Mouse (Mus musculus) cerebellum, adult 2 months (tissue): ENCODE measurements at regions not wholly inside any gene's neighbourhood (a gene's known extent, or its start where the extent isn't known, plus 50 kb on each side); places are given as distances from the start of the nearest gene placed in this dataset.

Experiments used
- CTCF ChIP-seq: fragments of 200-500 bp; IDR thresholded peaks from 2 replicates; pipeline ENCODE4 v1.5.1; 2011; ENCODE audit warnings: low read depth, mild to moderate bottlenecking, control low read depth, low read length, moderate library complexity, borderline replicate concordance; ENCODE audit not compliant: insufficient read depth
- POLR2A ChIP-seq: fragments of 200-500 bp; IDR thresholded peaks from 2 replicates; pipeline ENCODE4 v1.6.1; 2011; ENCODE audit warnings: low read length, control low read depth, borderline replicate concordance; ENCODE audit not compliant: insufficient read depth

- TF ChIP-seq POLR2A (no peak), CTCF (no peak)
Observed at GRCm38 (mm10) chr8:6350052-6350451, 1244.9 kb upstream of the Slc10a2 start.
